Mouse (Mus musculus): Measurements from ENCODE around the gene Soat2. TPM values are rescaled to one million over a fixed set of nuclear protein-coding genes. Genes with fewer than 3 reads are reported as not detected.

The Soat2 gene
- polyA plus RNA-seq, 1 experiment from 2014 or later = 0.06 TPM

GRCm38 (mm10) chr15:102208092-102208561, 57.8 kb downstream of the Soat2 start:
- Histone ChIP-seq H3K9me3 (replicated peaks) (no peaks in the 10 kb centered on the region), H3K27ac (no peak overlapping the region), H3K27me3 (ENCODE audit: low read depth, poor library complexity, severe bottlenecking) (no peaks in the 10 kb centered on the region), H3K4me3 (no peak overlapping the region), H3K4me1 (peaks cover 19% of the 10 kb centered on the region), H3K36me3 (peaks cover 86% of the 10 kb centered on the region)
- DNase-seq (ENCODE audit: low spot score) = no peak
- 89% methylated on average over 9 of the region's 9 CpGs for WGBS

DNA sequence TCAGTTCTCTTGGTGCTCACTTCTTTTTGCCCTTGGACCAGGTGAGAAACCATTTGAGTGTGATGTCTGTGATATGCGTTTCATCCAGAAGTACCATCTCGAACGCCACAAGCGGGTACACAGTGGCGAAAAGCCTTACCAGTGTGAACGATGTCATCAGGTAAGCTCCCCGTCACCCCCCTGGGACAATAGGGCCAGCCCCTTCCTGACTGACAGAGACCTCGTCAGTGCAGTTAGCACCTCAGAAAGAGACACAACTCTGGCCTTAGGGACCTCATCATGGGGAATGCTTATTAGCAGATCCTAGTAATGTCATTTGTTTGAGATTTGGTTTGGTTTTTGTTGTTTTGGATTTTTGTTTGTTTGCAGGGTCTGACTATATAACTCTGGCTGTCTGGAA, 58.8 kb downstream of the Soat2 start:
- 87% methylated on average over 8 of the region's 8 CpGs for WGBS
- H3K27me3 ChIP-seq (ENCODE audit: low read depth, poor library complexity, severe bottlenecking) = no peaks in the 10 kb centered on the region
- H3K27ac ChIP-seq = no peak overlapping the region
- no peaks in the 10 kb centered on the region for H3K9me3 ChIP-seq (replicated peaks)
- no peak overlapping the region for H3K4me3 ChIP-seq
- DNase-seq (ENCODE audit: low spot score) = no peak
- H3K36me3 ChIP-seq = peaks cover 96% of the 10 kb centered on the region
- H3K4me1 ChIP-seq = peaks cover 18% of the 10 kb centered on the region

DNA sequence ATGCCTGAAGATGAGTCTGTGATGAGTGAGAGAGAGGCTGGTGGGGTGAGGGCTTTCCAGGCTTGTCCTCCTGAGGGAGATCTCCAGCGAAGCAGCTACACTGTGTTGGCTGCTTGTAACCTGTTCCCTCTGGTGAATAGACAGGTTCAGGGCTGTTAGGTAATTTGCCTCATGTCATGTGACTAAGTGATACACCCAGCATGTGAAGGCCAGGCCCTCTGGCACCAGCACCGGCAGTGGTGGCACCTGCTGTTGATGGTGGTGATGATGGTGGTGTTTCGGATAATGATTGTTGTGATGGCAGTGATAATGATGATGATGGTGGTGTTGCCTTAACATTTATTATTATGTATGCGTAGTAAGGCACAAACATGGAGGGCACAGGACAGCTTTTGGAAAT, 60.5 kb downstream of the Soat2 start:
- peaks cover 98% of the 10 kb centered on the region for H3K36me3 ChIP-seq

GRCm38 (mm10) chr15:102211895-102212294, 61.6 kb downstream of the Soat2 start:
- no peaks in the 10 kb centered on the region for H3K27me3 ChIP-seq (ENCODE audit: low read depth, poor library complexity, severe bottlenecking)
- no peak overlapping the region for H3K4me3 ChIP-seq
- DNase-seq (ENCODE audit: low spot score) = no peak
- H3K4me1 ChIP-seq = peaks cover under 1% of the 10 kb centered on the region; the same call in 1 of the 2 replicates
- 88% methylated on average over 6 of the region's 6 CpGs for WGBS
- peaks cover 99% of the 10 kb centered on the region for H3K36me3 ChIP-seq
- H3K9me3 ChIP-seq (replicated peaks) = no peaks in the 10 kb centered on the region
- H3K27ac ChIP-seq = no peak overlapping the region

More for the DNA sequence above, 60.5 kb downstream of the Soat2 start:
- 96% methylated on average over 4 of the region's 4 CpGs for WGBS
- Histone ChIP-seq H3K4me1 (peaks cover 1% of the 10 kb centered on the region), H3K4me3 (no peak overlapping the region), H3K9me3 (replicated peaks) (no peaks in the 10 kb centered on the region), H3K27me3 (ENCODE audit: low read depth, poor library complexity, severe bottlenecking) (no peaks in the 10 kb centered on the region), H3K27ac (no peak overlapping the region)
- no peak for DNase-seq (ENCODE audit: low spot score)

Other genes starting within 250 kb of the Soat2 start
- gene Krt4, start 225.8 kb upstream of the Soat2 start, polyA plus RNA-seq (2016; fragmentation: Nextera tagmentation; extraction: Ambion mirVana) = not detected in 2 replicates
- gene Krt79, start 210.2 kb upstream of the Soat2 start, polyA plus RNA-seq (2016; fragmentation: Nextera tagmentation; extraction: Ambion mirVana) = not detected in 2 replicates
- gene Krt78, start 196.2 kb upstream of the Soat2 start, polyA plus RNA-seq (2016; fragmentation: Nextera tagmentation; extraction: Ambion mirVana) = 0.08 TPM in 1 of 2 replicates, not detected in the other
- 29.3 and 42.6 TPM in 2 replicates for gene Krt8, start 146.0 kb upstream of the Soat2 start, polyA plus RNA-seq (2016; fragmentation: Nextera tagmentation; extraction: Ambion mirVana)
- gene Krt18, start 122.3 kb upstream of the Soat2 start, polyA plus RNA-seq (2016; fragmentation: Nextera tagmentation; extraction: Ambion mirVana) = 33.4 and 49.5 TPM in 2 replicates
- 133 and 140 TPM in 2 replicates for gene Eif4b, start 76.8 kb upstream of the Soat2 start, polyA plus RNA-seq (2016; fragmentation: Nextera tagmentation; extraction: Ambion mirVana)
- gene Tns2, start 50.1 kb upstream of the Soat2 start, polyA plus RNA-seq (2016; fragmentation: Nextera tagmentation; extraction: Ambion mirVana) = 13.0 and 18.6 TPM in 2 replicates
- gene Spryd3, start 14.3 kb upstream of the Soat2 start, polyA plus RNA-seq (2016; fragmentation: Nextera tagmentation; extraction: Ambion mirVana) = 12.6 and 14.6 TPM in 2 replicates
- gene Igfbp6, start 6.2 kb upstream of the Soat2 start, polyA plus RNA-seq (2016; fragmentation: Nextera tagmentation; extraction: Ambion mirVana) = 0.23 and 0.46 TPM in 2 replicates
- 73.0 and 88.7 TPM in 2 replicates for gene Zfp740, start 52.7 kb downstream of the Soat2 start, polyA plus RNA-seq (2016; fragmentation: Nextera tagmentation; extraction: Ambion mirVana)
- 38.8 and 55.0 TPM in 2 replicates for gene Csad, start 54.2 kb downstream of the Soat2 start, polyA plus RNA-seq (2016; fragmentation: Nextera tagmentation; extraction: Ambion mirVana)
- 1.2 and 1.5 TPM in 2 replicates for gene Itgb7, start 81.4 kb downstream of the Soat2 start, polyA plus RNA-seq (2016; fragmentation: Nextera tagmentation; extraction: Ambion mirVana)
- gene Rarg, start 107.0 kb downstream of the Soat2 start, polyA plus RNA-seq (2016; fragmentation: Nextera tagmentation; extraction: Ambion mirVana) = 111 and 148 TPM in 2 replicates
- gene Gm9918, start 120.0 kb downstream of the Soat2 start, polyA plus RNA-seq (2016; fragmentation: Nextera tagmentation; extraction: Ambion mirVana) = 1.1 and 1.4 TPM in 2 replicates
- 69.5 and 76.5 TPM in 2 replicates for gene Mfsd5, start 128.9 kb downstream of the Soat2 start, polyA plus RNA-seq (2016; fragmentation: Nextera tagmentation; extraction: Ambion mirVana)
- 60.6 and 63.5 TPM in 2 replicates for gene Espl1, start 145.7 kb downstream of the Soat2 start, polyA plus RNA-seq (2016; fragmentation: Nextera tagmentation; extraction: Ambion mirVana)
- 351 and 381 TPM in 2 replicates for gene Pfdn5, start 175.6 kb downstream of the Soat2 start, polyA plus RNA-seq (2016; fragmentation: Nextera tagmentation; extraction: Ambion mirVana)
- 123 and 135 TPM in 2 replicates for gene Myg1, start 181.2 kb downstream of the Soat2 start, polyA plus RNA-seq (2016; fragmentation: Nextera tagmentation; extraction: Ambion mirVana)
- gene Aaas, start 200.2 kb downstream of the Soat2 start, polyA plus RNA-seq (2016; fragmentation: Nextera tagmentation; extraction: Ambion mirVana) = 150 and 163 TPM in 2 replicates
- gene Sp7, start 216.7 kb downstream of the Soat2 start, polyA plus RNA-seq (2016; fragmentation: Nextera tagmentation; extraction: Ambion mirVana) = 1.6 and 1.8 TPM in 2 replicates

All from limb, embryonic 10.5 days (tissue).